Mouse (Mus musculus) embryonic facial prominence, embryonic 14.5 days (tissue): ENCODE results near the gene Nkain4. TPM values are rescaled to one million over a fixed set of nuclear protein-coding genes. Genes with fewer than 3 reads are reported as not detected.

Source experiments
- ATAC-seq: fragments of 200-750 bp; cut with Nextera tagmentation; 2 replicates; pipeline ENCODE4 v1.8.0; 2017; ENCODE audit warnings: low read depth, moderate number of reproducible peaks, moderate TSS enrichment
- DNase-seq: peaks from one replicate; pipeline ENCODE4 v3.0.0-alpha.2; 2015; ENCODE audit warnings: low spot score
- H3K27ac ChIP-seq: fragments of 300-500 bp; sonication (generic); replicated peaks from 2 replicates; pipeline ENCODE4 v1.5.1; 2014; ENCODE audit warnings: low read depth, mild to moderate bottlenecking, low read length, moderate library complexity
- H3K27me3 ChIP-seq: fragments of 300-500 bp; sonication (generic); replicated peaks from 2 replicates; pipeline ENCODE4 v1.6.1; 2014; ENCODE audit warnings: low read length; ENCODE audit not compliant: control insufficient read depth, insufficient read depth
- H3K36me3 ChIP-seq: fragments of 300-500 bp; sonication (generic); 2 replicates; pipeline ENCODE4 v1.6.1; 2014; ENCODE audit warnings: low read length, mixed read lengths; ENCODE audit not compliant: control insufficient read depth, insufficient read depth
- H3K4me1 ChIP-seq: fragments of 300-500 bp; sonication (generic); 2 replicates; pipeline ENCODE4 v1.6.1; 2014; ENCODE audit warnings: antibody characterized with exemption, low read length; ENCODE audit not compliant: control insufficient read depth, insufficient read depth
- H3K4me2 ChIP-seq: fragments of 300-500 bp; sonication (generic); 2 replicates; pipeline ENCODE4 v1.6.1; 2014; ENCODE audit warnings: low read depth, mild to moderate bottlenecking, low read length, moderate library complexity, mixed read lengths
- H3K4me3 ChIP-seq: fragments of 300-500 bp; sonication (generic); 2 replicates; pipeline ENCODE4 v1.5.1; 2014; ENCODE audit warnings: low read depth, mild to moderate bottlenecking, low read length
- H3K9ac ChIP-seq: fragments of 300-500 bp; sonication (generic); 2 replicates; pipeline ENCODE4 v1.6.1; 2014; ENCODE audit warnings: low read depth, mild to moderate bottlenecking, low read length, moderate library complexity, mixed read lengths
- H3K9me3 ChIP-seq: fragments of 300-500 bp; sonication (generic); 2 replicates; pipeline ENCODE4 v1.6.1; 2016; ENCODE audit warnings: low read length; ENCODE audit not compliant: control insufficient read depth
- WGBS: fragments of 180-500 bp; shearing (Covaris S2); extraction: QIAGEN DNeasy Blood & Tissue Kit; methylation state at CpG from one replicate; pipeline ENCODE4 v1.1.7; 2014; 5-methylcytosine and 5-hydroxymethylcytosine counted together
- polyA plus RNA-seq: library from polyadenylated mRNA; unstranded; fragments of >200 nt; fragmentation: Nextera tagmentation; extraction: Ambion mirVana; gene quantifications from 2 replicates; pipeline ENCODE4 v1.2.1, GENCODE M21; 2014

The Nkain4 gene
- polyA plus RNA-seq, 1 experiment from 2014 or later, result 17.0 TPM

GRCm38 (mm10) chr2:180928723-180929122 is 25.8 kb downstream of the Nkain4 start, which contains the start of gene Birc7:
Birc7 (plus strand) TSS chr2:180929023.
- Histone ChIP-seq H3K4me1 (no peaks in the 10 kb centered on the region), H3K9ac (no peak within 1 kb of the TSS), H3K27ac (no peak within 1 kb of the TSS), H3K9me3 (no peaks in the 10 kb centered on the region), H3K27me3 (no peaks in the 10 kb centered on the region), H3K36me3 (no peaks in the 10 kb centered on the region), H3K4me2 (no peak within 1 kb of the TSS), H3K4me3 (no peak within 1 kb of the TSS)
- ATAC-seq (no peak), DNase-seq (no peak)
- 58% methylated on average over 4 of the region's 4 CpGs for WGBS

GRCm38 (mm10) chr2:180925176-180925575 is 29.3 kb downstream of the Nkain4 start:
- 4% methylated on average over 4 of the region's 4 CpGs for WGBS
- ATAC-seq, result no peak
- no peak overlapping the region for H3K27ac ChIP-seq

GRCm38 (mm10) chr2:180922739-180923138 is 31.8 kb downstream of the Nkain4 start:
- H3K27ac ChIP-seq, result no peak overlapping the region
- WGBS, result 94% methylated on average over 6 of the region's 6 CpGs
- peaks cover 7% of the 10 kb centered on the region for H3K4me1 ChIP-seq
- DNase-seq, result no peak
- no peak overlapping the region for H3K9ac ChIP-seq
- H3K4me2 ChIP-seq, result no peak overlapping the region
- ATAC-seq, result no peak
- H3K27me3 ChIP-seq, result no peaks in the 10 kb centered on the region
- no peaks in the 10 kb centered on the region for H3K9me3 ChIP-seq
- H3K36me3 ChIP-seq, result peaks cover 13% of the 10 kb centered on the region
- no peak overlapping the region for H3K4me3 ChIP-seq

More at GRCm38 (mm10) chr2:180925176-180925575, 29.3 kb downstream of the Nkain4 start:
- H3K9ac ChIP-seq, result no peak overlapping the region
- no peak overlapping the region for H3K4me2 ChIP-seq
- H3K36me3 ChIP-seq, result no peaks in the 10 kb centered on the region
- H3K4me3 ChIP-seq, result no peak overlapping the region
- H3K9me3 ChIP-seq, result no peaks in the 10 kb centered on the region
- no peaks in the 10 kb centered on the region for H3K4me1 ChIP-seq
- no peaks in the 10 kb centered on the region for H3K27me3 ChIP-seq
- peak; percentile 55 for DNase-seq

- H3K4me3 ChIP-seq, result peak within 1 kb of the TSS; percentile 100
- H3K27me3 ChIP-seq, result no peaks in the 10 kb centered on the region
- WGBS, result 1% methylated on average over 26 of the region's 56 CpGs
- peak within 1 kb of the TSS; percentile 79 for H3K4me2 ChIP-seq
- H3K27ac ChIP-seq, result peak within 1 kb of the TSS; percentile 71
- ATAC-seq (peak; percentile 97), DNase-seq (peak; percentile 97)
- peaks cover 7% of the 10 kb centered on the region for H3K4me1 ChIP-seq
- H3K36me3 ChIP-seq, result peaks cover 28% of the 10 kb centered on the region
- peak within 1 kb of the TSS; percentile 95 for H3K9ac ChIP-seq
- no peaks in the 10 kb centered on the region for H3K9me3 ChIP-seq
Observed at GRCm38 (mm10) chr2:180920810-180921400, 33.6 kb downstream of the Nkain4 start, which contains the start of gene Ythdf1. Ythdf1 (minus strand) TSS chr2:180920949.

- Histone ChIP-seq H3K9ac (peak overlapping the region; percentile 95), H3K36me3 (peaks cover 30% of the 10 kb centered on the region), H3K4me3 (peak overlapping the region; percentile 100), H3K4me2 (peak overlapping the region; percentile 79), H3K9me3 (no peaks in the 10 kb centered on the region), H3K27ac (peak overlapping the region; percentile 71), H3K27me3 (no peaks in the 10 kb centered on the region), H3K4me1 (peaks cover 7% of the 10 kb centered on the region)
- WGBS, result 1% methylated on average over 45 of the region's 61 CpGs
- no peak for DNase-seq
- ATAC-seq, result no peak; the same call in 1 of the 2 replicates
Observed at GRCm38 (mm10) chr2:180919913-180920809, 34.3 kb downstream of the Nkain4 start.

GRCm38 (mm10) chr2:180915886-180916433 is 38.5 kb downstream of the Nkain4 start:
- Histone ChIP-seq H3K27me3 (no peaks in the 10 kb centered on the region), H3K4me1 (peaks cover 7% of the 10 kb centered on the region), H3K9ac (no peak overlapping the region), H3K4me3 (no peak overlapping the region), H3K36me3 (peaks cover 68% of the 10 kb centered on the region), H3K9me3 (no peaks in the 10 kb centered on the region), H3K4me2 (no peak overlapping the region), H3K27ac (no peak overlapping the region)
- DNase-seq (peak; percentile 67), ATAC-seq (no peak)
- WGBS, result 55% methylated on average over 3 of the region's 3 CpGs

GRCm38 (mm10) chr2:180910928-180911327 is 43.6 kb downstream of the Nkain4 start:
- no peak overlapping the region for H3K27ac ChIP-seq
- no peaks in the 10 kb centered on the region for H3K9me3 ChIP-seq
- 96% methylated on average over 12 of the region's 12 CpGs for WGBS
- H3K4me2 ChIP-seq, result no peak overlapping the region
- no peak overlapping the region for H3K4me3 ChIP-seq
- H3K9ac ChIP-seq, result no peak overlapping the region
- H3K27me3 ChIP-seq, result no peaks in the 10 kb centered on the region
- no peaks in the 10 kb centered on the region for H3K4me1 ChIP-seq
- ATAC-seq (no peak), DNase-seq (no peak)
- H3K36me3 ChIP-seq, result peaks cover 77% of the 10 kb centered on the region

GRCm38 (mm10) chr2:180905556-180906221 is 48.8 kb downstream of the Nkain4 start:
- no peaks in the 10 kb centered on the region for H3K4me1 ChIP-seq
- no peaks in the 10 kb centered on the region for H3K9me3 ChIP-seq
- no peak overlapping the region for H3K4me3 ChIP-seq
- no peak overlapping the region for H3K27ac ChIP-seq
- no peak overlapping the region for H3K9ac ChIP-seq
- ATAC-seq (no peak), DNase-seq (no peak)
- H3K4me2 ChIP-seq, result no peak overlapping the region
- no peaks in the 10 kb centered on the region for H3K27me3 ChIP-seq
- 64% methylated on average over 5 of the region's 5 CpGs for WGBS
- H3K36me3 ChIP-seq, result peaks cover 52% of the 10 kb centered on the region
